In the genomic region with DNA sequence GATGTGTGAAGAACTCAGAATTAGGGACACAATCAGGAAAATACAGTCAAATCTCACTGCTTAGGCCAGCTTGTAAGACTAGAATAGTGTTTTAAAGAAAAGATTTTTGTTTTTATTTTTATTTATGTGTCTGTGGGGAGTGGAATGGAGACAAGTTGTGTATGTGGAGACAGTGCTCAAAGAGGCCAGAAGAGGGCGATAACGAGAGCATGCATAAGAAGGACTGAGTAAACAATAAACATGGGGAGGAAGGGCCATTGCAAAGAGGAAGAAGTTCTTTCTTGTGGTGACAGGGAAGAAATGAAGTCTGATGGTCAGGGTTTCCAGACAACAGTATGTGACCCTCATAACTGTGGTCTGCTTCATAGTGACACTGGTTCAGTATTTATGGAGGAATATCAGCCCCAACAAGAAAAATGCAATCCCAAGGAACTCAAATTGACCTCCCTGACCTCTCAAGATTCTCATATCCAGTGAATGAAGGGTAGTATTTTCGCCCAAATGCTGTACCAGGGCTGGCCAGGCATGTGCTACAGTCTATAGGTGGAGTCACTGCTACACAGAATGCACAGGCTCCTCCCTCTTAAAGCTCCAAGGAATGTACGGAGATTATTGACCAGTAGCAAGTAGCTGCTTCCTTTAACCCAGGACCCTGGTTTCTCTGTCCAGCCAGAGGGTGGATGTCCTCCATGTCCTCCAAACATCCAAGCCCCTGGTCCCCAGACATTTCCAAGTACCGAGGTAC, we compare ENCODE assay signal across 9 mouse cellular contexts. TPM values are rescaled to one million over a fixed set of nuclear protein-coding genes. Genes with fewer than 3 reads are reported as not detected.
DNase-seq lines count a peak whose midpoint lies in the region; ATAC-seq and TF ChIP-seq lines count a peak whose summit lies in the region.
"Had no signal": no experiment of that assay in that cellular context is flagged by ENCODE, and none has a peak within 500 bp of the region (broad histone marks: within the 10 kb centered on the region; RNA-seq: fewer than 3 reads in every experiment).

No protein-coding gene starts in this region.

- no peak overlapping the region for H3K9ac ChIP-seq in liver, adult 2 months (ENCODE audit: low read depth, low read length)
- H3K9ac ChIP-seq in forebrain, embryonic 12.5 days: no peak overlapping the region
- no peak overlapping the region for H3K9ac ChIP-seq in hindbrain, embryonic 14.5 days
- H3K9ac ChIP-seq: limb, embryonic 15.5 days had no signal

- peaks cover 2% of the 10 kb centered on the region; the same call in 1 of the 2 replicates for H3K4me1 ChIP-seq in liver, adult 2 months (ENCODE audit: control insufficient read depth, insufficient read depth, low read length)
- no peaks in the 10 kb centered on the region for H3K4me1 ChIP-seq in forebrain, embryonic 12.5 days
- peaks cover 12% of the 10 kb centered on the region for H3K4me1 ChIP-seq in hindbrain, embryonic 14.5 days (replicated peaks; ENCODE audit: control insufficient read depth, insufficient read depth, low read length)

- DNase-seq in embryo, embryonic 10 days (ENCODE audit: low spot score): peak; percentile 71
- DNase-seq in embryo, embryonic 11 days: no peak
- peak; percentile 41 for DNase-seq in thymus, postnatal 0 days (ENCODE audit: low spot score)
- no peak for DNase-seq in thymus, adult 18-20 months
- peak; percentile 46 for DNase-seq in liver, adult 2 months (ENCODE audit: extremely low read depth, low read depth, low spot score)
- DNase-seq in frontal cortex, postnatal 36 days (ENCODE audit: low spot score in 2 of 2): no peak
- no peak for DNase-seq in hindbrain, embryonic 14.5 days (ENCODE audit: low spot score)

- no peak for ATAC-seq in forebrain, embryonic 12.5 days (ENCODE audit: low FRiP score)
- no peak for ATAC-seq in hindbrain, embryonic 14.5 days (ENCODE audit: low FRiP score)

- 0 out of 2 replicates have a peak, but pooled peaks have one; percentile 13 for TF ChIP-seq CTCF in liver, adult 2 months (IDR thresholded peaks at IDR 0.05; ENCODE audit: low read depth, low read length)

- H3K9me3 ChIP-seq in forebrain, embryonic 12.5 days: no peaks in the 10 kb centered on the region
- H3K9me3 ChIP-seq in hindbrain, embryonic 14.5 days (ENCODE audit: control insufficient read depth, low read length): no peaks in the 10 kb centered on the region
- H3K9me3 ChIP-seq: limb, embryonic 15.5 days had no signal

- WGBS in liver, adult 2 months: 60% methylated on average over 5 of the region's 5 CpGs
- 59% methylated on average over 5 of the region's 5 CpGs for WGBS in forebrain, embryonic 12.5 days
- 55% methylated on average over 5 of the region's 5 CpGs for WGBS in hindbrain, embryonic 14.5 days

- no peaks in the 10 kb centered on the region for H3K27me3 ChIP-seq in liver, adult 2 months (ENCODE audit: control insufficient read depth, insufficient read depth, low read length)
- no peaks in the 10 kb centered on the region for H3K27me3 ChIP-seq in forebrain, embryonic 12.5 days
- no peaks in the 10 kb centered on the region for H3K27me3 ChIP-seq in hindbrain, embryonic 14.5 days (ENCODE audit: control insufficient read depth, insufficient read depth, low read length)
- H3K27me3 ChIP-seq: limb, embryonic 15.5 days had no signal

- H3K4me3 ChIP-seq in liver, adult 2 months (ENCODE audit: insufficient read depth, low read depth, low read length): no peak overlapping the region
- H3K4me3 ChIP-seq in forebrain, embryonic 12.5 days (replicated peaks): no peak overlapping the region
- H3K4me3 ChIP-seq in hindbrain, embryonic 14.5 days (replicated peaks; ENCODE audit: low read length): no peak overlapping the region
- H3K4me3 ChIP-seq: limb, embryonic 15.5 days had no signal

- H3K79me2 ChIP-seq in liver, adult 2 months (ENCODE audit: control insufficient read depth, insufficient read depth, low read length): no peaks in the 10 kb centered on the region

- no peak for TF ChIP-seq POLR2A in liver, adult 2 months (IDR thresholded peaks at IDR 0.05; ENCODE audit: extremely low read depth, insufficient read depth, low read length)

- no peaks in the 10 kb centered on the region for H3K36me3 ChIP-seq in liver, adult 2 months (ENCODE audit: control insufficient read depth, insufficient read depth, low read length)
- no peaks in the 10 kb centered on the region for H3K36me3 ChIP-seq in forebrain, embryonic 12.5 days (replicated peaks)
- H3K36me3 ChIP-seq in hindbrain, embryonic 14.5 days (replicated peaks; ENCODE audit: control insufficient read depth, insufficient read depth): peaks cover 19% of the 10 kb centered on the region

- H3K27ac ChIP-seq in liver, adult 2 months (replicated peaks; ENCODE audit: insufficient read depth, low read depth, low read length): no peak overlapping the region
- H3K27ac ChIP-seq in forebrain, embryonic 12.5 days: no peak overlapping the region
- H3K27ac ChIP-seq in hindbrain, embryonic 14.5 days: no peak overlapping the region
- H3K27ac ChIP-seq: limb, embryonic 15.5 days had no signal

- no peak overlapping the region for H3K4me2 ChIP-seq in forebrain, embryonic 12.5 days
- no peak overlapping the region for H3K4me2 ChIP-seq in hindbrain, embryonic 14.5 days (replicated peaks)
- H3K4me2 ChIP-seq: limb, embryonic 15.5 days had no signal

RNA-seq across cellular contexts. Expression of gene Timp3, which starts 56.8 kb away (rescaled TPM):
- 18.2 and 25.2 TPM in 2 replicates for polyA plus RNA-seq in thymus, postnatal 0 days (2015; fragmentation: Nextera tagmentation; extraction: Ambion mirVana)
- 12.8 and 17.6 TPM in 2 replicates for total RNA-seq in liver, adult 2 months (2014; rRNA removed)
- 5.2 and 5.6 TPM in 2 replicates for polyA plus RNA-seq in liver, adult 2 months (2012; rRNA removed)
- polyA plus RNA-seq in forebrain, embryonic 12.5 days (2016; fragmentation: Nextera tagmentation; extraction: Ambion mirVana): 17.9 and 18.0 TPM in 2 replicates
- 42.5 and 45.1 TPM in 2 replicates for polyA plus RNA-seq in hindbrain, embryonic 14.5 days (2014; fragmentation: Nextera tagmentation; extraction: Ambion mirVana)

Comparison
In these comparisons a context has a peak if more than half of its experiments do, and no peak if none do; other contexts are left out.
1. DNase-seq: peak in embryo, embryonic 10 days (single experiment), thymus, postnatal 0 days (single experiment) and liver, adult 2 months (single experiment); none in embryo, embryonic 11 days (single experiment), thymus, adult 18-20 months (0 of 2), frontal cortex, postnatal 36 days (0 of 2) and hindbrain, embryonic 14.5 days (single experiment).